Mouse (Mus musculus) lung, postnatal 0 days (tissue): ENCODE measurements around the gene Uqcc2.

Experiments
- CTCF ChIP-seq: IDR thresholded peaks from 2 replicates; pipeline ENCODE4 v1.5.1; 2016; ENCODE audit warnings: antibody characterized with exemption, mild to moderate bottlenecking
- EP300 ChIP-seq: IDR thresholded peaks from 2 replicates; pipeline ENCODE4 v1.6.1; 2016; ENCODE audit warnings: antibody characterized with exemption, mild to moderate bottlenecking, control low read depth

GRCm38 (mm10) chr17:27168569-27168968 is 34.9 kb upstream of the Uqcc2 start:
- TF ChIP-seq CTCF, result no peak
- no peak for TF ChIP-seq EP300
